Mouse (Mus musculus): Measurements from ENCODE around the gene Ddx18. TPM values are rescaled to one million over a fixed set of nuclear protein-coding genes. Genes with fewer than 3 reads are reported as not detected.

Gene Ddx18
- total and polyA plus RNA-seq, 3 experiments, result 62.8 to 198 (median 69.7) TPM

GRCm38 (mm10) chr1:121518609-121519008 lies 49.2 kb downstream of the Ddx18 start:
- in situ Hi-C loops (cut with MboI; ENCODE audit: low pct_ligation_motif_present, low pct_unique_long_range_greater_than_20kb, low sequenced_read_pairs) (no loop called here), dilution Hi-C loops (cut with MboI; ENCODE audit: extremely low pct_ligation_motif_present, extremely low pct_unique_long_range_greater_than_20kb, low sequenced_read_pairs) (no loop called here)
- Histone ChIP-seq H3K4me3 (replicated peaks in 1 of 3; ENCODE audit: low read depth in 2 of 3, low read length in 2 of 3, poor library complexity in 1 of 3) (no peak overlapping the region), H3K9me3 (replicated peaks; ENCODE audit: low read length) (no peaks in the 10 kb centered on the region), H3K27ac (ENCODE audit: insufficient read depth, low read depth) (no peak overlapping the region), H3K9ac (ENCODE audit: insufficient read depth, low read depth) (no peak overlapping the region), H3K36me3 (replicated peaks in 1 of 2; ENCODE audit: control insufficient read depth in 1 of 2, insufficient read depth in 1 of 2, low read length in 1 of 2) (no peaks in the 10 kb centered on the region), H3K4me1 (ENCODE audit: control insufficient read depth in 1 of 2, insufficient read depth in 2 of 2) (no peaks in the 10 kb centered on the region), H3K27me3 (replicated peaks) (peaks cover 6% of the 10 kb centered on the region), H3K4me2 (ENCODE audit: insufficient read depth, low read depth, poor library complexity, severe bottlenecking) (no peak overlapping the region), H3K79me2 (replicated peaks; ENCODE audit: control insufficient read depth, extremely low read depth, insufficient read depth, poor library complexity, severe bottlenecking) (no peaks in the 10 kb centered on the region)
- no peak for DNase-seq (ENCODE audit: extremely low read depth)
- no peak for TF ChIP-seq MEF2A (IDR thresholded peaks at IDR 0.05; ENCODE audit: borderline replicate concordance, low read depth, low read length)
- TF ChIP-seq CHD1 (IDR thresholded peaks at IDR 0.05; ENCODE audit: low read depth, low read length), result no peak
- no peak for TF ChIP-seq E2F4 (IDR thresholded peaks at IDR 0.05; ENCODE audit: insufficient replicate concordance, low read depth, low read length)

DNA sequence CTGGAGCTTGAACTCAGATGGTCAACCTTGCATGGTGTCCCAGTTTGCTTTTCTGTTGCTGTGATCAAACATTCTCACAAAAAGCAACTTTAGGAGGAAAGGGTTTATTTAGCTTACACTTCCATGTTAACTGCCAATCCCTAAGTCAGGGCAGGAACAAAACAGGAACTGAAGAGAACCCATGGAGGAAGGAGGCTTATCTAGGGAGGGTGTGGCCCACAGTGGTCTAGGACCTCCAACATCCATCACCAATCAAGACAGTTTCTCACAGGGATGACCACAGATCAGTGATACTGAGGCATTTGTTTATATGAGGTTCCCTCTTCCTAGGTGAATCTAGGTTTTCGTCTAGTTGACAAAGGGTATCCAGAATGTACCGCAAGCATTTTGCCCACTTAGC lies 55.8 kb downstream of the Ddx18 start:
- H3K27ac ChIP-seq (ENCODE audit: insufficient read depth, low read depth), result no peak overlapping the region
- no peak overlapping the region for H3K9ac ChIP-seq (ENCODE audit: insufficient read depth, low read depth)
- no peak for DNase-seq (ENCODE audit: extremely low read depth)
- in situ Hi-C loops (cut with MboI; ENCODE audit: low pct_ligation_motif_present, low pct_unique_long_range_greater_than_20kb, low sequenced_read_pairs) (no loop called here), dilution Hi-C loops (cut with MboI; ENCODE audit: extremely low pct_ligation_motif_present, extremely low pct_unique_long_range_greater_than_20kb, low sequenced_read_pairs) (no loop called here)
- no peaks in the 10 kb centered on the region for H3K27me3 ChIP-seq (replicated peaks)
- no peak overlapping the region for H3K4me3 ChIP-seq (replicated peaks in 1 of 3; ENCODE audit: low read depth in 2 of 3, low read length in 2 of 3, poor library complexity in 1 of 3)
- TF ChIP-seq RAD21 (IDR thresholded peaks at IDR 0.05; ENCODE audit: low read depth, low read length), result no peak
- TF ChIP-seq SIN3A (IDR thresholded peaks at IDR 0.05; ENCODE audit: low read length), result no peak
- no peak for TF ChIP-seq MAZ (IDR thresholded peaks at IDR 0.05; ENCODE audit: low read depth, low read length)
- no peak for TF ChIP-seq HCFC1 (IDR thresholded peaks at IDR 0.05; ENCODE audit: low read depth, low read length)
- TF ChIP-seq TBP (conservative IDR thresholded peaks at IDR 0.05; ENCODE audit: low read depth, low read length), result no peak
- no peak for TF ChIP-seq ZC3H11A (IDR thresholded peaks at IDR 0.05; ENCODE audit: low read depth, low read length)
- no peak for TF ChIP-seq ZMIZ1 (IDR thresholded peaks at IDR 0.05; ENCODE audit: low read depth, low read length)
- no peak for TF ChIP-seq GABPA (IDR thresholded peaks at IDR 0.05; ENCODE audit: insufficient replicate concordance, low read depth, low read length)
- TF ChIP-seq KAT2A (IDR thresholded peaks at IDR 0.05; ENCODE audit: insufficient replicate concordance, low read length), result no peak
- TF ChIP-seq RCOR1 (conservative IDR thresholded peaks at IDR 0.05; ENCODE audit: low read depth, low read length), result no peak
- TF ChIP-seq TCF12 (IDR thresholded peaks at IDR 0.05; ENCODE audit: low read depth, low read length), result no peak
- TF ChIP-seq MYC (IDR thresholded peaks at IDR 0.05; ENCODE audit: low read depth, low read length), result no peak
- TF ChIP-seq CHD1 (IDR thresholded peaks at IDR 0.05; ENCODE audit: low read depth, low read length), result no peak
- no peaks in the 10 kb centered on the region for H3K79me2 ChIP-seq (replicated peaks; ENCODE audit: control insufficient read depth, extremely low read depth, insufficient read depth, poor library complexity, severe bottlenecking)
- peaks cover 3% of the 10 kb centered on the region in 2 experiments for H3K36me3 ChIP-seq (replicated peaks in 1 of 2; ENCODE audit: control insufficient read depth in 1 of 2, insufficient read depth in 1 of 2, low read length in 1 of 2)
- H3K4me1 ChIP-seq (ENCODE audit: control insufficient read depth in 1 of 2, insufficient read depth in 2 of 2), result peaks cover 0 to 8% of the 10 kb centered on the region in 2 experiments; a peak in 1 of 4 replicates
- H3K9me3 ChIP-seq (replicated peaks; ENCODE audit: low read length), result no peaks in the 10 kb centered on the region
- H3K4me2 ChIP-seq (ENCODE audit: insufficient read depth, low read depth, poor library complexity, severe bottlenecking), result no peak overlapping the region

Data from CH12.LX (cell line).